Mouse (Mus musculus): ENCODE data around the gene Cd79b. TPM values are rescaled to one million over a fixed set of nuclear protein-coding genes. Genes with fewer than 3 reads are reported as not detected.

Cd79b gene
- polyA plus RNA-seq, 1 experiment from 2014 or later, result 0.94 TPM

- no peaks in the 10 kb centered on the region for H3K36me3 ChIP-seq
- H3K4me1 ChIP-seq, result no peaks in the 10 kb centered on the region
- H3K9ac ChIP-seq, result no peak overlapping the region
- H3K27ac ChIP-seq, result no peak overlapping the region
- H3K27me3 ChIP-seq, result 0 out of 2 replicates have a peak, but pooled peaks cover 3% of the 10 kb centered on the region
- no peak overlapping the region for H3K4me3 ChIP-seq
- 87% methylated on average over 7 of the region's 7 CpGs for WGBS
- H3K9me3 ChIP-seq (replicated peaks), result no peaks in the 10 kb centered on the region
- no peak overlapping the region for H3K4me2 ChIP-seq (replicated peaks)
- no peak for ATAC-seq (ENCODE audit: low FRiP score)
These were observed 24.3 kb upstream of the Cd79b start for GRCm38 (mm10) chr11:106338870-106339269.

GRCm38 (mm10) chr11:106338029-106338428, 23.5 kb upstream of the Cd79b start:
- 77% methylated on average over 5 of the region's 5 CpGs for WGBS
- Histone ChIP-seq H3K4me2 (replicated peaks) (no peak overlapping the region), H3K36me3 (no peaks in the 10 kb centered on the region), H3K4me1 (no peaks in the 10 kb centered on the region), H3K4me3 (no peak overlapping the region), H3K27ac (no peak overlapping the region), H3K9me3 (replicated peaks) (no peaks in the 10 kb centered on the region), H3K9ac (no peak overlapping the region), H3K27me3 (0 out of 2 replicates have a peak, but pooled peaks cover 3% of the 10 kb centered on the region)
- ATAC-seq (ENCODE audit: low FRiP score), result no peak

- WGBS, result 15% methylated on average over 2 of the region's 2 CpGs
- Histone ChIP-seq H3K27ac (no peak overlapping the region), H3K4me2 (replicated peaks) (no peak overlapping the region), H3K9ac (no peak overlapping the region), H3K4me3 (no peak overlapping the region), H3K27me3 (no peaks in the 10 kb centered on the region), H3K4me1 (0 out of 2 replicates have a peak, but pooled peaks cover 5% of the 10 kb centered on the region), H3K36me3 (no peaks in the 10 kb centered on the region), H3K9me3 (replicated peaks) (no peaks in the 10 kb centered on the region; the same call in 1 of the 2 replicates)
- ATAC-seq (ENCODE audit: low FRiP score), result no peak
These were observed 19.5 kb upstream of the Cd79b start for GRCm38 (mm10) chr11:106334066-106334465.

- no peak for ATAC-seq (ENCODE audit: low FRiP score)
- WGBS, result 59% methylated on average over 4 of the region's 4 CpGs
These were observed 17.9 kb upstream of the Cd79b start for GRCm38 (mm10) chr11:106332458-106332857.

GRCm38 (mm10) chr11:106329682-106330081, 15.1 kb upstream of the Cd79b start:
- WGBS, result 71% methylated on average over 7 of the region's 7 CpGs
- no peak for ATAC-seq (ENCODE audit: low FRiP score)
- Histone ChIP-seq H3K27ac (no peak overlapping the region), H3K9ac (no peak overlapping the region), H3K9me3 (replicated peaks) (no peaks in the 10 kb centered on the region; the same call in 1 of the 2 replicates), H3K36me3 (no peaks in the 10 kb centered on the region), H3K4me3 (no peak overlapping the region), H3K4me1 (0 out of 2 replicates have a peak, but pooled peaks cover 5% of the 10 kb centered on the region), H3K27me3 (no peaks in the 10 kb centered on the region), H3K4me2 (replicated peaks) (no peak overlapping the region)

More at GRCm38 (mm10) chr11:106332458-106332857, 17.9 kb upstream of the Cd79b start:
- no peaks in the 10 kb centered on the region for H3K27me3 ChIP-seq
- H3K4me1 ChIP-seq, result 0 out of 2 replicates have a peak, but pooled peaks cover 5% of the 10 kb centered on the region
- no peak overlapping the region for H3K9ac ChIP-seq
- no peak overlapping the region for H3K4me3 ChIP-seq
- H3K36me3 ChIP-seq, result no peaks in the 10 kb centered on the region
- H3K9me3 ChIP-seq (replicated peaks), result no peaks in the 10 kb centered on the region; the same call in 1 of the 2 replicates
- no peak overlapping the region for H3K27ac ChIP-seq
- no peak overlapping the region for H3K4me2 ChIP-seq (replicated peaks)

GRCm38 (mm10) chr11:106329128-106329527, 14.6 kb upstream of the Cd79b start:
- Histone ChIP-seq H3K9me3 (replicated peaks) (no peaks in the 10 kb centered on the region; the same call in 1 of the 2 replicates), H3K27me3 (no peaks in the 10 kb centered on the region), H3K4me3 (no peak overlapping the region), H3K4me1 (0 out of 2 replicates have a peak, but pooled peaks cover 5% of the 10 kb centered on the region), H3K27ac (no peak overlapping the region), H3K9ac (no peak overlapping the region), H3K4me2 (replicated peaks) (no peak overlapping the region), H3K36me3 (no peaks in the 10 kb centered on the region)
- 73% methylated on average over 6 of the region's 6 CpGs for WGBS
- ATAC-seq (ENCODE audit: low FRiP score), result no peak

- no peak overlapping the region for H3K9ac ChIP-seq
- H3K4me3 ChIP-seq, result no peak overlapping the region
- 0 out of 2 replicates have a peak, but pooled peaks cover 5% of the 10 kb centered on the region for H3K4me1 ChIP-seq
- no peaks in the 10 kb centered on the region for H3K27me3 ChIP-seq
- no peak overlapping the region for H3K4me2 ChIP-seq (replicated peaks)
- no peak overlapping the region for H3K27ac ChIP-seq
- no peaks in the 10 kb centered on the region for H3K36me3 ChIP-seq
- H3K9me3 ChIP-seq (replicated peaks), result no peaks in the 10 kb centered on the region; the same call in 1 of the 2 replicates
- WGBS, result 76% methylated on average over 4 of the region's 5 CpGs
- no peak for ATAC-seq (ENCODE audit: low FRiP score)
These were observed 14.0 kb upstream of the Cd79b start for GRCm38 (mm10) chr11:106328521-106328920.

- Histone ChIP-seq H3K27ac (no peak overlapping the region), H3K4me3 (no peak overlapping the region), H3K9ac (no peak overlapping the region), H3K4me2 (replicated peaks) (no peak overlapping the region), H3K9me3 (replicated peaks) (no peaks in the 10 kb centered on the region; the same call in 1 of the 2 replicates), H3K36me3 (no peaks in the 10 kb centered on the region), H3K4me1 (no peaks in the 10 kb centered on the region), H3K27me3 (no peaks in the 10 kb centered on the region)
- no peak for ATAC-seq (ENCODE audit: low FRiP score)
- 90% methylated on average over 8 of the region's 8 CpGs for WGBS
These were observed 11.9 kb upstream of the Cd79b start for GRCm38 (mm10) chr11:106326475-106326874.

- Histone ChIP-seq H3K27ac (no peak overlapping the region), H3K36me3 (no peaks in the 10 kb centered on the region), H3K4me2 (replicated peaks) (no peak overlapping the region), H3K27me3 (no peaks in the 10 kb centered on the region), H3K4me1 (no peaks in the 10 kb centered on the region), H3K4me3 (no peak overlapping the region), H3K9me3 (replicated peaks) (no peaks in the 10 kb centered on the region; the same call in 1 of the 2 replicates), H3K9ac (no peak overlapping the region)
- WGBS, result 72% methylated on average over 8 of the region's 8 CpGs
- no peak for ATAC-seq (ENCODE audit: low FRiP score)
These were observed 11.1 kb upstream of the Cd79b start for GRCm38 (mm10) chr11:106325566-106326206.

GRCm38 (mm10) chr11:106324858-106325257, 10.3 kb upstream of the Cd79b start:
- 71% methylated on average over 5 of the region's 5 CpGs for WGBS
- no peak for ATAC-seq (ENCODE audit: low FRiP score)
- Histone ChIP-seq H3K27me3 (no peaks in the 10 kb centered on the region), H3K9ac (no peak overlapping the region; the same call in 1 of the 2 replicates), H3K4me2 (replicated peaks) (no peak overlapping the region), H3K9me3 (replicated peaks) (no peaks in the 10 kb centered on the region), H3K27ac (no peak overlapping the region), H3K36me3 (no peaks in the 10 kb centered on the region), H3K4me1 (no peaks in the 10 kb centered on the region), H3K4me3 (no peak overlapping the region)

GRCm38 (mm10) chr11:106318406-106319366, 4.1 kb upstream of the Cd79b start:
- Histone ChIP-seq H3K9ac (no peak overlapping the region), H3K27ac (no peak overlapping the region), H3K4me2 (replicated peaks) (no peak overlapping the region), H3K9me3 (replicated peaks) (no peaks in the 10 kb centered on the region), H3K36me3 (no peaks in the 10 kb centered on the region), H3K4me1 (0 out of 2 replicates have a peak, but pooled peaks cover 9% of the 10 kb centered on the region), H3K27me3 (no peaks in the 10 kb centered on the region), H3K4me3 (no peak overlapping the region)
- WGBS, result 73% methylated on average over 21 of the region's 21 CpGs
- no peak for ATAC-seq (ENCODE audit: low FRiP score)

GRCm38 (mm10) chr11:106317801-106318200, 3.2 kb upstream of the Cd79b start:
- 84% methylated on average over 7 of the region's 7 CpGs for WGBS
- Histone ChIP-seq H3K9me3 (replicated peaks) (no peaks in the 10 kb centered on the region), H3K9ac (no peak overlapping the region), H3K4me2 (replicated peaks) (no peak overlapping the region), H3K36me3 (no peaks in the 10 kb centered on the region), H3K27me3 (no peaks in the 10 kb centered on the region), H3K4me1 (0 out of 2 replicates have a peak, but pooled peaks cover 12% of the 10 kb centered on the region), H3K4me3 (no peak overlapping the region), H3K27ac (no peak overlapping the region)
- no peak for ATAC-seq (ENCODE audit: low FRiP score)

All from hindbrain, embryonic 12.5 days (tissue).